Mouse (Mus musculus): Measurements from ENCODE around the gene Fmnl2.
A peak's percentile ranks its signal among the peaks of the same experiment; 100 is the strongest.

Gene Fmnl2

DNA sequence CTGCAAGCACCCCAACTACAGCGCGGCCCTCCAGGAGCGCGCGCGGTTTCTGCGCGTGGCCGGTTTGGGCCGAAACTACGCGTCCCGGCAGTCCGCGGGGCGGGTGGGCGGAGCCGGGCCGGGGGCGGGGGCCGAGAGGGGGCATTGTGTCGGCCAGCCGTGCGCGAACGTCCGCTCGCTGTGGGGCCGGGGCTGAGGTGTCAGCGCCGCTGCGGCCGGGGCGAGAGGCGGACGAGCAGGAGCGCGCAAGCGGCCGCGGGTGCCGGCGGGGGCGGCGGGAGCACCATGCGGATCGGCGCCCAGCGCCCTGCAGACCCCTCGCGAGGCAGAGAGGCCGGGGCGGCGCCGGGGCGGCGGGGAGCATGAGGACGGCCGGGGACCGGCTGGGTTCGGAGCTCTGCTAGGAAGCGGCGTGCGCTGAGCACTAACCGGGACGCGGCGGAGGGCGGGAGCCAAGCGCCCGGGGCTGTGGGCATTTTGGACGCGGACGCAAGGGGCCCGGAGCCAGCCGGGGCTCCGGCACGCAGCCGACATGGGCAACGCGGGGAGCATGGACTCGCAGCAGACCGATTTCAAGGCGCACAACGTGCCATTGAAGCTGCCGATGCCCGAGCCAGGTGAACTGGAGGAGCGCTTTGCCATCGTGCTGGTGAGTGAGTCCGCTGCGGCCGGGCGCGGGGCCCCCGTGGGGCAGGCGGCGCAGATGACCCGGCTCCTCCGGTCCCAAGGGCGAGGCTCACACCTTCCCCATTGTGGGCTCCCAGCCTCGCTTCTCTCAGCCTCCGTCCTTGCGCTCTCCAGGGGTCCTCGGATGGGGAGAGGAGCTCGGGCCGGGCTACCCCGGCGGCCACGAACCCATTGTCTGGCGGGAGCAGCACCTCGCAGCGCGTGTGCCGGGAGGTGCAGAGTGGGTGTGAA is at the start of gene Fmnl2:
Gene Fmnl2 (plus strand): TSS at position 250 of the 918 bp plus-strand sequence.
- DNase-seq (ENCODE audit: low read depth, low spot score), result peak; percentile 52

DNA sequence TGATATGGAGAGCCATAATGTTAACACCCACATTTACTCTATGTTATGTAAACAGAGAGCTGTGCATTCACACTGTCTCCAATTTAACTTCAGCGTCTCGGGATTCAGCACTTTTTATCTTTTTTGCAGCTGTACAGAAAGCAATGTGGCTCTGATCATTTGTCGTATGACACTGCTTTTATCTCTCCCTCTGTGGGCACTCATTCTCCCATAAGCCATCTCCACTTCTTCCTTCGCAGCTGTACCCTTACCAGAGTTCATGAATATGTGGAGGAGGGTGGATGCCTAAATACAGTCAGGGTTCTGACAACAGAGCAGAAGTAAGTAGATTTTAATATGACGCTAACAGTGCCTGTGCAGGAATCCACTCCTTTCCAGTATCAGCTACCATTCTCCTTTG is 47.7 kb upstream of the Fmnl2 start:
- DNase-seq (ENCODE audit: low read depth, low spot score), result no peak

DNA sequence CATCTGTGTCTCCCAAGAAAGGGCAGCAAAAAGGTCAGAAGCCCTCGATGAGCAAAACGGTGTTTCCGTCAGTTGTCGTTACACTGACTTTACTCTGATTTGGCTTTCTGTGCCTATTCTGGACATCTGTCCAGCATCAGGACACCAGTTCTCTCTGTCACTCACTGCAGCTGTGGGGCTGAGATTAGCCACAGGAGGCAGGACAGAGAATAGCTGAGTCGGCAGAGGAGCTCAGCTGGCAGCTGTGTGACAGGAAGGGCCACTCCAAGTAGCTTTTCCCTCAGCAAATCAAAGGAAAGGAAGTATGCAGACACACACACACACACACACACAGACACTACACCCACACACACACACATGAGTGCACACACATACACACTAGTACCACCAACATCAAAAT is 46.0 kb upstream of the Fmnl2 start:
- DNase-seq (ENCODE audit: low read depth, low spot score), result no peak

DNA sequence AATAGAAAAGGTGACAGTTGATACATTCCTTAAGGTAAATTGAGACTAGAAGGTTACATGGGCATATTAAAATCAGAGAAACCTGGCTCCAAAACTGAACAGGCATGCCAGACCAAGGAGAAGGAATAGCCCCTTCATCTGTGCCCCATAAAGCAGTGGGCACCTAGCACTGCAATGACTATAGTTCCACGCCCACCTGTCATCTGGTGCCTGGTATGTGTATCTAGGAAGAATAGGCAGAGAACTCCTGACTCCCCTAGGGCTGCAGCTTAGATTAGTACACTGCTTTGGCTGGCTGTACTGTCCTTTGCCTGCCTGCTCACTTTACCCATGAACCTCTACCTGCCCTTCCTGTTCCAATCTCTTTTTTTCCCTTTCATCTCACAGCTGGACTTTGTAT is 40.3 kb upstream of the Fmnl2 start:
- no peak for DNase-seq (ENCODE audit: low read depth, low spot score)

DNA sequence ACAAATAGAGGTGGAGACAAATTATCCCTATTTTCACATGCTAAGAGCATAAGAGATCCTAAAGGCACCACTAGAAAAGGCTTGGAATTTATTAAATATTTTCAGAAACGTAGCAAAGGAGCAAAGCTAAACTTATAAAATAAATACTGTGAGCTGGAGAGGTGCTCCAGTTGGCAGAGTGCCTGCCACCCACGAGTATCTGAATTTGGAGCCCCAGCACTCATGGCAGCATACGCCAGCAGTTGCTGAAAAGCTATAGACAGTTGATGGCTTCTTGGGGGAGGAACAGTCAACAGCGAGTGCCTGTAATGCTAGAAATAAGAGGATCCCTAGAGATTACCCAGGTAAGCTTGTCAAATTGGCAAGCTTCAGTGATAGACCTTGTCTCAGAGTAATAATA is 38.7 kb upstream of the Fmnl2 start:
- no peak for DNase-seq (ENCODE audit: low read depth, low spot score)

DNA sequence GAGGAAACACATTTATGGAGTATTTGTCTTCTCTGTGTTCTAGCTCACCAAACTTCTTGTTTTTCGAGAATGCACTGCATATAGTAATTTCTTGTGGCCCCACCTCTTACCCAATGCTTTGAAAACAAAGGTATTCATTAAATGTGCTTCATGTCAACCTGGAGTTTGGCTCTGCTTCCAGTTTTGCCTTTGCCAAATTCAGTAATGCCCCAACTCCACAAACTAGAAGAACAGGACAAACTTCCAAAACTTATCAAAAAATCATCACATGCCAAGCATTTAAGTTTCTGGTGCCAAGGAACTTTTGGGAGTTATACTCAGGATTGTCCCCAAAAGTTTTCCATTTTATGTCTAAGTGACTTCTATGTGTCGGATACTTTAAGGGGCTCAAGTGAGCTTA is 35.4 kb upstream of the Fmnl2 start:
- DNase-seq (ENCODE audit: low read depth, low spot score), result no peak

DNA sequence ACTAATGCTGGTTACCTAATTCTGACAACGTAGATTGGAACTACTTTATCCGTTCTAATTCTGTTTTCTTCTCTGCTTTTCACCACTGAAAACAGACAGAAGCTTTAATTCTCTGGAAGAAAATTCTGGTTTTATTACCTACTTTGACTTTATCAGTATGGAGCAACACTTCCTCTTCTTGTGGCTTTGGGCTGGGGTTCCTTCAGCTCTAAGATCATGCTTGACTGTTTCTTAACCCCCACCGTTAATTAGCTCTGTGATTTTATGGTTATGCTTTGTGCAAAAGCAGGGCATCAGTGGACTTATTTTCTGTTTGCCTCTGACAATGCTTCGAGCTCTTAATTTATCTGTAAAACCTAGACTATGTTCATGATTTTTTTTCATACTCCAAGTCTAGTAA is 29.6 kb upstream of the Fmnl2 start:
- DNase-seq (ENCODE audit: low read depth, low spot score), result no peak

DNA sequence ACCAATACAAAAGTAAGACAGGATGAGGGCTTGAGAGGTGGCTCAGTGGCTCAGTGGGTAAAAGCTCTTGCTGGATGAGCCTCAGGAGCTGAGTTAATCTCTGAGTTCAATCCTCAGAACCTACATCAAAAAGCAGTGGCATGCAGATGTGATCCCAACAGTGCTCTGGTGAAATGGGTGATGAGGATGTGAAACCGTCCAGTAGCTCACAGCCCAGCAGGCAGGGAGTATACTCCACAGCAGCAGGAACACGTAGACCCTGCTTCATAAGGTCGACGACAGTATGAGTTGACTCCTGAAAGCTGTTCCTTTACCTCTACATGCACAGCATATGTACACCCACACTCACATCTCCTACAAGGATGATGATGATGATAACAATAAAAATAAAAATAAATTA is 27.1 kb upstream of the Fmnl2 start:
- DNase-seq (ENCODE audit: low read depth, low spot score), result no peak

DNA sequence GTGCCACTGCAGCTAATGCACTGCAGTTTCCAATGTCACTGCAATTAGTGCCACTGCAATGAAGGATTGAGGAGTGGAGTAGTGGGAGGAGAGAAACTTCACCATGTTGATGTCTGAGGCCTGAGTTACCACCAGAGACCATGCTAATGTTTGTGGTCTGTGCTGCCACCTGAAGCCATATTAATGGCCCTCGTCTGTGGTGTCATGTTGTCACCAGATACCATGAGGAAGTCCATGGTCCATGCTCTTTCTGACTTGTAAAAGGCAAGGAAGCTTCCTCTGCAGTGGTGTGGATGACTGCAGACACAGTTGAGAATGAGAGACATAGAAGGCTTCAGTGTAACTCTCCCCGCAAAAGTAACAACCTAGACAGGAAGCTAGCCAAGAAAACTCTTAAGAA is 26.1 kb upstream of the Fmnl2 start:
- DNase-seq (ENCODE audit: low read depth, low spot score), result no peak

DNA sequence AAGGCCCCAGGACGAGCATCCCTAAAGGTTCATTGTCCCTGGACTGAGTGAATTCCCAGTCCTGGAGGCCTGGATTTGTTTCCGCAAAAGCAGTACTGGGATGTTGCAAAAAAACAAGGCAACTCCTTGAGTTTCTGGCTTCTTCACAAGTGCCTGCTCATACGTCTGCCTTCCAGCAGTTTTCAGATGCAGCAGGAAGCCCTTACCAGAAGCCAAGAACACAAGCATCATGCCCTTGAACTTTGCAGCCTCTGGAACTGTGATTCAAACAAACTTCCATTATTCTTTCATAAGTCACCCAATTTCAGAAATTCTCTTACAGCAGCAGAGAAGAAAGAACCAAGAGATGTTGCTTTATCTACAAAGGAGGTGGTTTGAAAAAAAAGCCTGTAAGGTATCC is 21.9 kb upstream of the Fmnl2 start:
- no peak for DNase-seq (ENCODE audit: low read depth, low spot score)

DNA sequence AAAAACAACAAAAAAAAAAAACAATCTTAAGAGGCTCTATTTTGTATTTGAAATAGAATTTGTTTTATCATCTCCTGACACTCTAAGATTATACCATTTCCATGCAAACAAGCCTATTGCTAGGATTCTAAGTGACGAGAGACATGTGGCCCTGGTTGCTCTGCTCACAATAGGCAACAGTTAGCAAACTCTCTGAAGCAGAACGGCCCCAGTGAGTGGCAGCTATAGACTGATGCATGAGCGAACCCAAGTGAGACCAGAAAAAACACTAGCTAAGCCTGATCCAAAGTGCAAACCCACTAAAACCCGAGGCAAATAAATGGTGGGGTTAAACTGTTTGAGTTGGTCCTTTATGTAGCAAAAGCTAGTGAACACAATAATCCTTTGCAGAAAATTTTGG is 18.6 kb upstream of the Fmnl2 start:
- DNase-seq (ENCODE audit: low read depth, low spot score), result no peak

DNA sequence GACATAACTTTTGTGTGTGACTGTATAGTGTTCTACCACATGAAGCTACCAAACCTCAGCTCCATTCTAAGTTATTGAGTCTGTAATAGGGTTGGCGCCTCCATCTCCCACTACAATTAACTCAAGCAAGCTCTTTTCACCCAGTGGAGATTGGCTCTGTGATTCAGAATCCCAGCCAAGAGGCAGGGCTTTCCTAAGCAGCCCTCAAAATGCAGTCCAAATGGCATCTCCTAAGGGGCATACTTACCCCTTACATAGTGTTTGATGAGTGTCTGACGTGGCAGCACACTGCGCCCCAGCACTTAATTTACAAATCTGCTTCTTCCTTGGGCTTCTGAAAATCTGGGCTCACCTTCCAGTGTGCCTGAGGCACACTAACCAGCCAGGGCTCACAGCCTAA is 17.8 kb upstream of the Fmnl2 start:
- no peak for DNase-seq (ENCODE audit: low read depth, low spot score)

DNA sequence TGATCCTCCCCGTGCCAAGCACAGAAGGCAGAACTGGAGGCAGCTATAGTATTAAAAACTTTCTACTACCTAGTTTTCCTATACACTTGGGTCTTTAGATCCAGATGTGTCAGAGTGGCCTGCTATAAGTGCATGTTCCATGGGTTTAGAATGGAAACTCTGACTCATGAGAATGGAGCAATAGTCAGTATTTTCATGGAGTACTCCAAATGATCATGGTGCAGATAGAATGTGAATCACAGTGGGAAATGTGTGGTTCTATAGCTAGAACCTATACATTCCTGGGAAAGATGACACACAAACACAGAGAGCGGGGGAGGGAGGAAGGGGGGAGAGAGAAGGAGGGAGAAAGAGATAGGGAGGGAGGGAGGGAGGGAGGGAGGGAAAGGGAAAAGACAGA is 13.8 kb upstream of the Fmnl2 start:
- no peak for DNase-seq (ENCODE audit: low read depth, low spot score)

DNA sequence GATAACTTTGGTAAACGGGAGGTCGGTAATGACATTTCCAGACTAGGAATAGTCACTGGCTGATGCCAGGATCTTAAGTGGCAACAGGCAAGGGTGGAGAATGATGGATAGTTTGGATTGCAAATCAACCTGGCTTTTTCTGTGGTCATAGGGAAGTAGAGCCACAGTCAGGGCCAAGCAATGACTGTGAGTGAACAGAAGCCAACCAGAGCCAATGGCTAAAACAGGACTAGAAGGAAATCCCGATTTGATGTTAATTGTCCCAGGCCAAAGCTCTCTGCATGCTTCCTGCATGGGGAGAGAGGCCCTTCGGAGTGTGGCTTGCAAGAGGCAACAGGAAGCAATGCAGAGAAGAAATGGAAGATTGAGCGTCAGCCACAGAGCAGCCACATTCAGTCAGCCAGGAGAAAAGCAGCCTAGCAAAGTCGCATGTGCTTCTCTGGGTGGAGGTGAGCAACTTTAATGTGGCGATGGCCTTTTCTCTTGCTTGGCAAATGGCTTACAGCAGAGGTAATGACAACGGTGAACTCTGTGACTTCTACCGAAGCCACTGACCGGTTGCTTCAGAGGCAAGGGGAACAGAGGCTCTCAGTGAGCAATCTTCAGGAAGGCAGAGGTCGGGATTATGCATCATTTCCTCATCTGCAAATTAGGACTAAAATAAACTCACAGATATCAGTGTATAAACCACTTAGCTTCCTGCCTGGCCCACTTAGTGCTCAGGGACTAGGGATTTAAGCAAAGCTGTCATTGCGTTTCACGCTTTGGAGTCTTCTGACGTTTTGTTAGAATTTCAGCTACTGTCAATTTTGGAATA is 12.5 kb upstream of the Fmnl2 start:
- no peak for DNase-seq (ENCODE audit: low read depth, low spot score)

DNA sequence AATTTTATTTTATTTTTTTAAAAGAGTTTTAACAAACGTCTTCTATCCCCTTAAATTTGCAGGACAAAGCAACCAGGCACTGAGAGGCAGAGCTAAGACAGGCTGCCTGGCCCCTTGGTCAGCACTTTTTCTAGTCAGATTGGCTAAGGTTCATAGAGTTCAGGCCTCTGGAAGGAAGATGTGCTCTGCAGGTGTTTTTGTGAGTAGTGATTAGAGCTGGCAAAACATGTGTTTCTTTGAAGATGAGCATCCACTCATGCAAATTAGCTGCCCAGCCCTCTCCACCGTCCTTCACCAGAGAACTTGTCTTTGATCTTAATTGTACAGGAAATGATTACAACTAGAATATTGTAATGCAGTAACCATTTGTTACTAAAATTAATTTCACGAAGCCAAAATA is 11.2 kb upstream of the Fmnl2 start:
- no peak for DNase-seq (ENCODE audit: low read depth, low spot score)

DNA sequence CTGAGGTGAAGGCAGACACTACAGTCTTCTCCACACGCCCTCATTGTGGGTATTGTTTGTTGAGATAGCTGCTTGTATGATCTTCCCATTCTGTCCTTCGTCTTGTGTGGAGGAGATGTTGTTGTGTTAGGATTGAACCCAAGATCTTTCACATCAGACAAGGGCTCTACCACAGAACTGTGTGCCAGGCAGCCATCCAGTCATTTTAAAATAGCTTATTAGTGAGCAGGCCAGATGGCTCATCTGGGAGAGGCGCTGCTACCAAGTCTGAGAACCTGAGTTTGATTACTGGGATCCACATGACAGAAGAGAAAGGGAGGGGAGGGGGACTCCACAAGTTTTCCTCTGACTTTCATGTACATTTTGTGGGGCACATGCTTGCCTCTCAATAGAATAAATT is 8.6 kb upstream of the Fmnl2 start:
- no peak for DNase-seq (ENCODE audit: low read depth, low spot score)

DNA sequence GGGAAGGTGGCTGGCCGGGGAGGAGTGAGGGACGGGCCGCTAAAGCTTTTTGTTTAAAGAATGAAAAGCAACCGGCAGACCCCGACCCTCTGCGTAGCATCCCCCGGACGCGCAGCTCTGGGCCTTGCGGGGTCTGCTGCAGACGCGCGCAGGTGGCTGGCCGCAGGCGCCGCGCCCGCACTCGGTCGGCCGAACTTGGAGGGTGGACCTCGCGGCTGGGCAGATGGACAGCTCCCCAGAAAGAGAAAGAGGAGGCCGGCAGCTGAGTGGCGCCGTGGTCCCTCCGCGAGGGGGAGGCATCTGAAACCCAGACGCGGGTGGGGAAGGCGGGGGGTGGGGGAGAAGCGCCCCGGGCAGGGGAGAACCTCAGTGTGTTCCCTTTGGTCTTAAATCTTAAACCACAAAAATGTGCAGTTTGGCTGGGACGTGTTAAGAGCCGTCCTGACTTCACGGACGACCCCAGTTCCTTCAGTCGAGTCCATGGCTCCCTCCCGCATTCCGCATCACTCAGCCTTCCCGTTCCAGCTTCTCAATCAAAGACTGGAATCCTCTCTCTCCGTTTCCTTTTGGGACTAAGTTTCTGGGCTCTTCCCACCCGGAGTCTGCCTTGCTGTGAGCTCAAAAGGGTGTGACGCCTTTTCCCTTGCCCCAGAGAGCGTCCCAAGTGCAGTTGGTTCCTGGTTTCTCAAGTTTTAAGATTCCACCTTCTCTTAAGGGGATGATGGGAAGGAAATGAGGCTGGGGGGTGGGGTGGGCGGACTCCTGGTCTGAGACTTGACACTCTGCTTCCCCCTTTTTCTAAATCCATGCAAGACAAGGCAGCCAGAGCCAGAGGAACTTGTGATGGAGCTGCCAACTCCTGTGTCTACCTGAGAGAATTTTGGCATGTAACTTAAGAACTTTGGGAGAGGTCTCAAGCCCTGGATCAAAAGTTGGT is 1.1 kb downstream of the Fmnl2 start:
- no peak for DNase-seq (ENCODE audit: low read depth, low spot score)

DNA sequence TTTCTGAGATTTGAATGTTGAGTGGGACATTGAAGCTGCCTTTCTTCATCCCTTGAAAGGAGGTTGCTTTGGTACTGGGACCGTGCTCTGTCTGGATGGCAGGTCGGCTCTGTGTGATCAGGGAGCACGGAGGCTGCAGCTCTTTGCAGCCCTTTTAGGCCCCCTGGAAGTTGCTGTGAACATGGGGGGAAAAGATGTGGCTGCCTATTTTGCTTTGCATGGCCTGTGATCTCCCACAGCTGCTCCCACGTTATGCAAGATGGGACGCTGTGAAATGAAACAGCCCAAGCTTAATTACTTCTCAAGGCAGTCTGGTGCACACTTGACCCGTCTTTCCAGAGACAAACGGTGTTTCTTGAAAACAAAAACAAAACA is 1.8 kb downstream of the Fmnl2 start:
- no peak for DNase-seq (ENCODE audit: low read depth, low spot score)

DNA sequence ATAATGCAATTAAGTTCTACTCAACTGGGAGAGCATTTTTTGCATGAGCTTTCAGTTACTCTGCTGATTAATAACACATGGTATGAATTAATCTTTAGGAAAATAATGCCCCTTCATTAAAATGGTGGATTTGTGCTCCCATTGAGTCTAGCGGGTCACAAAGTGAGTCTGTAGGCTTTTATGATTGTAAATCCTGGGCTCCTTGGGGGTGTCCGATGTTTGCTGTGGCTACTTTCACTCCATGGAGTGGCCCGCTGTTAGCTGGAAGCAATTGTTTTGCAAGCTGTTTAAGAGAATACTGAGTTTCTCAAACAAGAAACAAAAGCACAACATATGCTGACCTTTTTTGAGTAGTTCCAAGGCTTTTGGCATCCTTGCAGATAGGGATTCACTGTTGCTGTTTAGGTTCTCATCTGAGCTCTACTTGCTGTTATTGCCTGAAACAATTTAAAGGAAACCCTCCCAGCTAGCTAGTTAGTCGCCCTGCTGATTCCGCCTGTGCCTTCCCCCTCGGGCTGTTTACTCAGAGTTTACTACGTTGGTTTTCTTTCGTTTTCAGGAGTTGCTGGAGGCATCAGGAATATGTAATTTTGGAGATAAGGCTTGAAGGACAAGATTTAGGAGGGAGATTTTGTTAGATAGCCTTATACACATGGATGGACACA is 2.6 kb downstream of the Fmnl2 start:
- DNase-seq (ENCODE audit: low read depth, low spot score), result no peak

DNA sequence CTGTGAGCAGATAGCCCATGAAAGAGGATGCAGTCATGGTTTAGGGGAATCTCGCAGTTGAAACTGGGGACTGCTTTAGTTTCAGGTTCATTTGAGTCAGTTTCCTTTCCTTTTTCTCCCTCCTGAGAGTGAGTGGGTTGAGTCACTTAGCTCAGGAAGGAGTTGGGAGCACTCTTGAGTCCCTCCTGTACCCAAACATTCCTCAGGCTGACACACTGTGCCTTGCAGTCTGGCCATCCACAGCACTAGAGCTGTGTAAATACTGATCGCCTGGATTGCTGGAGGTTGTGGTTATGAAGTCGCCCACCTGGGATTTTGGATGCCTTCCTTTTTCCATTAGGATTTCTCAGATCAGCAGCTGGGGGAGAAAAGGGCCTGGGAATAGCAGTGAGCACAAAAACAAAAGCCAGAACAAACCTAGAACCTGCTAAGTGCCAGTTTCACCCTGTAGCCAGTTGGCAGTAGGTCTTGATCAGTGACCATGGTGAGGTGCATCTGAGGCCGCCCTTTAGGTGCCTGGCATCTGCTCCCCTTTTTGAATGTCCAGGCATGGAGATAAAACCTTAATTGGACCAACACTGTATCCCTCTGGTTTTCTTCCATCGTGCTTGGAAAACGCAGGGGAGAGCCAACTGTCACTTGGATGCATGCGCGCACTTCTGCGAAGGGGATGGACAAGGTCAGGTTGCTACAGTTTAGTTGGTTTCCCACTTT is 4.5 kb downstream of the Fmnl2 start:
- no peak for DNase-seq (ENCODE audit: low read depth, low spot score)

DNA sequence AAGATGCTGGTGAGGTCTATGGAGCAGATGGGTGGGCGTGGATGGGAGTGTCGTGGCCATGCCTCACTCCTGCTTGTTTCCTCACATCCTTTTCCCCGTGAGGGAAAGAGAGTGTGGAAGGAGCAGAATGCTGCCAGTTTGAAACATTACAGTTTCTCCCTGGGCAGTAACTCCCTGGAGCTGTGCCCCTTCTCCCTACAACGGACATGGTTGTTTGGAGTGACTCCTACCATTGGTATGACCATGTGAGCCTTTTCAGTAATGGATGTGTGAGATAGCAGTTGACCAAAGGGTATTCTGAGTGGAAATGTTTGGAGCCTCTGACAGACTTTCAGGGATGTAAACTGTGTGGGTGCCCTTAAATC is 5.1 kb downstream of the Fmnl2 start:
- DNase-seq (ENCODE audit: low read depth, low spot score), result no peak
